Mouse (Mus musculus) bone marrow, adult 2 months (tissue): ENCODE data around the gene Gm4981.
"Not testable (repeated sequence)": the region's sequence is repeated elsewhere in the genome, so short reads cannot be mapped to it uniquely, and the experiment has no call there.

Experiments used
- CTCF ChIP-seq: fragments of 200-500 bp; IDR thresholded peaks from 2 replicates; pipeline ENCODE4 v1.5.1; 2011; ENCODE audit warnings: low read length, control low read depth; ENCODE audit not compliant: control insufficient read depth, insufficient read depth
- POLR2A ChIP-seq: fragments of 200-500 bp; IDR thresholded peaks from 2 replicates; pipeline ENCODE4 v1.6.1; 2011; ENCODE audit warnings: low read depth, mild to moderate bottlenecking, control low read depth, low read length, borderline replicate concordance; ENCODE audit not compliant: control insufficient read depth

- TF ChIP-seq POLR2A, CTCF: not testable (repeated sequence)
These were observed 3.3 kb downstream of the Gm4981 start for GRCm38 (mm10) chr10:58233054-58233739.
